Mouse (Mus musculus) thymus, adult 2 months (tissue): ENCODE results near the gene Mcm9.

Experiments
- CTCF ChIP-seq: fragments of 200-500 bp; IDR thresholded peaks from 2 replicates; pipeline ENCODE4 v1.5.1; 2012; ENCODE audit warnings: mild to moderate bottlenecking, control low read depth, low read length, moderate library complexity, borderline replicate concordance; ENCODE audit not compliant: control insufficient read depth, poor library complexity, insufficient read depth; ENCODE audit errors: extremely low read depth
- POLR2A ChIP-seq: fragments of 200-500 bp; IDR thresholded peaks from 2 replicates; pipeline ENCODE4 v1.6.1; 2012; ENCODE audit warnings: mild to moderate bottlenecking, low read length, control low read depth, moderate library complexity; ENCODE audit not compliant: control insufficient read depth, poor library complexity, insufficient read depth; ENCODE audit errors: extremely low read depth

DNA sequence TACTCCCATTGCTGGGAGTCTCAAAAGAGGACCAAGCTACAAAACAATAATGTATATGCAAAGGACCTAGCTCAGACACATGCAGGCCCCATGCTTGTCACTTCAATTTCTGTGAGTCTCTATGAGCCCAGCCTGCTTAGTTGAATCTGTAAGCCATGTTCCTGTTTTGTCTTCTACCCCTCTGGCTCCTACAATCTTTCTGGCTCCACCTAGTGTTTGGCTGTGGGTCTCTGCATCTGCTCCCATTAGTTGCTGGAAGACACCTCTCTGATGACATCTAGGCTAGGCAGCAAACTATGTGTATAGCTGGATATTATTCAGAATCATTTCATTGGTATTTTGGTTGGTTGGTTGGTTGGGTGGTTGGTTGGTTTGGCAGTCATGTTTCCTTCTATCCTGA lies 130.7 kb downstream of the Mcm9 start:
- TF ChIP-seq CTCF (no peak), POLR2A (no peak)
